Comparison of ENCODE assay signal across 13 mouse cellular contexts in genomic region chr9:103168046-103168445, GRCm38 (mm10). TPM values are rescaled to one million over a fixed set of nuclear protein-coding genes. Genes with fewer than 3 reads are reported as not detected.
DNase-seq lines count a peak whose midpoint lies in the region; ATAC-seq and TF ChIP-seq lines count a peak whose summit lies in the region.
"Had no signal": no experiment of that assay in that cellular context is flagged by ENCODE, and none has a peak within 500 bp of the region (broad histone marks: within the 10 kb centered on the region; RNA-seq: fewer than 3 reads in every experiment).

No protein-coding gene starts in this region.

- no peaks in the 10 kb centered on the region for H3K27me3 ChIP-seq in embryonic facial prominence, embryonic 14.5 days (replicated peaks; ENCODE audit: control insufficient read depth, insufficient read depth, low read length)
- H3K27me3 ChIP-seq in embryonic facial prominence, embryonic 10.5 days (replicated peaks; ENCODE audit: low read depth, poor library complexity, severe bottlenecking) = no peaks in the 10 kb centered on the region
- no peaks in the 10 kb centered on the region for H3K27me3 ChIP-seq in intestine, embryonic 15.5 days (replicated peaks)
- H3K27me3 ChIP-seq: midbrain, embryonic 12.5 days had no signal

- ATAC-seq in embryonic facial prominence, embryonic 14.5 days (ENCODE audit: low read depth) = peak; percentile 58; the same call in 1 of the 2 replicates
- ATAC-seq in intestine, embryonic 15.5 days = peak; percentile 55
- ATAC-seq in activated CD4-positive, CD25-positive, alpha-beta regulatory T cell, adult 4 months = no peak

- no peaks in the 10 kb centered on the region for H3K36me3 ChIP-seq in embryonic facial prominence, embryonic 14.5 days (ENCODE audit: control insufficient read depth, insufficient read depth, low read length)
- 0 out of 2 replicates have a peak, but pooled peaks cover 3% of the 10 kb centered on the region for H3K36me3 ChIP-seq in embryonic facial prominence, embryonic 10.5 days (replicated peaks)
- no peaks in the 10 kb centered on the region for H3K36me3 ChIP-seq in ES-E14 (ENCODE audit: control insufficient read depth, insufficient read depth, low read length, poor library complexity, severe bottlenecking)
- H3K36me3 ChIP-seq in intestine, embryonic 15.5 days = no peaks in the 10 kb centered on the region

- in situ Hi-C loops in ES-E14 (cut with MboI; ENCODE audit: low sequenced_read_pairs in 2 of 2, unreplicated experiment in 2 of 2) = no loop called here

- 65% methylated on average over 6 of the region's 6 CpGs for WGBS in embryonic facial prominence, embryonic 14.5 days
- WGBS in embryonic facial prominence, embryonic 10.5 days = 80% methylated on average over 6 of the region's 6 CpGs
- 71% methylated on average over 6 of the region's 6 CpGs for WGBS in intestine, embryonic 15.5 days

- H3K9me3 ChIP-seq in embryonic facial prominence, embryonic 14.5 days (ENCODE audit: control insufficient read depth, low read length) = no peaks in the 10 kb centered on the region
- H3K9me3 ChIP-seq in embryonic facial prominence, embryonic 10.5 days = no peaks in the 10 kb centered on the region
- H3K9me3 ChIP-seq in ES-E14 (ENCODE audit: control insufficient read depth, insufficient read depth, low read depth, low read length) = no peaks in the 10 kb centered on the region
- no peaks in the 10 kb centered on the region for H3K9me3 ChIP-seq in intestine, embryonic 15.5 days
- H3K9me3 ChIP-seq: midbrain, embryonic 12.5 days had no signal

- no peak overlapping the region for H3K4me2 ChIP-seq in embryonic facial prominence, embryonic 14.5 days (ENCODE audit: low read depth, low read length)
- no peak overlapping the region for H3K4me2 ChIP-seq in intestine, embryonic 15.5 days (replicated peaks)
- H3K4me2 ChIP-seq: heart, embryonic 11.5 days; midbrain, embryonic 12.5 days had no signal

- no peak overlapping the region for H3K9ac ChIP-seq in embryonic facial prominence, embryonic 14.5 days (ENCODE audit: low read depth, low read length)
- no peak overlapping the region for H3K9ac ChIP-seq in ES-E14 (ENCODE audit: insufficient read depth, low read depth, low read length, poor library complexity, severe bottlenecking)
- H3K9ac ChIP-seq in intestine, embryonic 15.5 days = no peak overlapping the region
- H3K9ac ChIP-seq: midbrain, embryonic 12.5 days had no signal

- no peaks in the 10 kb centered on the region for H3K4me1 ChIP-seq in embryonic facial prominence, embryonic 14.5 days (ENCODE audit: control insufficient read depth, insufficient read depth, low read length)
- peaks cover 6% of the 10 kb centered on the region for H3K4me1 ChIP-seq in embryonic facial prominence, embryonic 10.5 days
- peaks cover 0 to 2% of the 10 kb centered on the region in 2 experiments; a peak in 1 of 4 replicates for H3K4me1 ChIP-seq in ES-E14 (ENCODE audit: control insufficient read depth in 2 of 2, insufficient read depth in 2 of 2, low read length in 2 of 2, poor library complexity in 1 of 2)
- no peaks in the 10 kb centered on the region for H3K4me1 ChIP-seq in intestine, embryonic 15.5 days (replicated peaks)

- no peak overlapping the region for H3K27ac ChIP-seq in embryonic facial prominence, embryonic 14.5 days (replicated peaks; ENCODE audit: low read depth, low read length)
- H3K27ac ChIP-seq in embryonic facial prominence, embryonic 10.5 days (replicated peaks) = no peak overlapping the region
- no peak overlapping the region for H3K27ac ChIP-seq in ES-E14 (ENCODE audit: insufficient read depth, low read depth, low read length, poor library complexity, severe bottlenecking)
- H3K27ac ChIP-seq in intestine, embryonic 15.5 days = no peak overlapping the region
- H3K27ac ChIP-seq: midbrain, embryonic 12.5 days had no signal

- DNase-seq in embryonic facial prominence, embryonic 14.5 days (ENCODE audit: low spot score) = no peak
- DNase-seq in embryonic facial prominence, embryonic 10.5 days (ENCODE audit: low spot score) = no peak
- peak; percentile 28 to 44 for DNase-seq in kidney, postnatal 4 days
- no peak for DNase-seq in kidney, adult 18-20 months
- DNase-seq in ES-E14 (ENCODE audit: low read depth, low spot score) = no peak
- DNase-seq in thymus, postnatal 36 days = no peak
- DNase-seq: adrenal gland, postnatal 14 days; thymus, postnatal 14 days had no signal

- no peak overlapping the region for H3K4me3 ChIP-seq in embryonic facial prominence, embryonic 14.5 days (ENCODE audit: low read depth, low read length)
- H3K4me3 ChIP-seq in embryonic facial prominence, embryonic 10.5 days = no peak overlapping the region
- no peak overlapping the region for H3K4me3 ChIP-seq in ES-E14 (ENCODE audit: insufficient read depth in 1 of 2, low read depth in 1 of 2, low read length in 2 of 2, poor library complexity in 1 of 2, severe bottlenecking in 1 of 2)
- H3K4me3 ChIP-seq in intestine, embryonic 15.5 days (replicated peaks) = no peak overlapping the region
- H3K4me3 ChIP-seq: erythroblast, embryonic 14.5 days; midbrain, embryonic 12.5 days had no signal

TF ChIP-seq in ES-E14, 5 proteins besides CTCF, POLR2A, EP300 and RAD21:
- TF ChIP-seq CHD2 (IDR thresholded peaks at IDR 0.05; ENCODE audit: low read depth, low read length) (no peak), ZC3H11A (IDR thresholded peaks at IDR 0.05; ENCODE audit: borderline replicate concordance, low read depth, low read length) (no peak), MAFK (IDR thresholded peaks at IDR 0.05; ENCODE audit: insufficient read depth, low read depth, low read length) (peak; percentile 44; the same call in 1 of the 2 replicates)

RNA-seq across cellular contexts. Expression of gene Srprb, which starts 33.9 kb away (rescaled TPM):
- polyA plus RNA-seq in embryonic facial prominence, embryonic 14.5 days (2014; fragmentation: Nextera tagmentation; extraction: Ambion mirVana) = 70.9 and 73.5 TPM in 2 replicates
- 62.8 and 67.6 TPM in 2 replicates for polyA plus RNA-seq in embryonic facial prominence, embryonic 10.5 days (2016; fragmentation: Nextera tagmentation; extraction: Ambion mirVana)
- 75.5 and 93.1 TPM in 2 replicates for total RNA-seq in ES-E14 (2012; rRNA removed)
- 46.4 and 55.2 TPM in 2 replicates for polyA plus RNA-seq in intestine, embryonic 15.5 days (2015; fragmentation: Nextera tagmentation; extraction: Ambion mirVana)
- 10 to 100 TPM; 22.9 to 28.7 TPM for polyA plus RNA-seq in activated CD4-positive, CD25-positive, alpha-beta regulatory T cell, adult 4 months (2017; shearing (Covaris generic))

RNA-seq across cellular contexts. Expression of gene Rab6b, which starts 56.5 kb away (rescaled TPM):
- 7.3 and 8.3 TPM in 2 replicates for polyA plus RNA-seq in embryonic facial prominence, embryonic 14.5 days (2014; fragmentation: Nextera tagmentation; extraction: Ambion mirVana)
- 6.8 and 8.4 TPM in 2 replicates for polyA plus RNA-seq in embryonic facial prominence, embryonic 10.5 days (2016; fragmentation: Nextera tagmentation; extraction: Ambion mirVana)
- 0.85 and 0.98 TPM in 2 replicates for total RNA-seq in ES-E14 (2012; rRNA removed)
- polyA plus RNA-seq in intestine, embryonic 15.5 days (2015; fragmentation: Nextera tagmentation; extraction: Ambion mirVana) = 5.7 and 5.9 TPM in 2 replicates
- polyA plus RNA-seq in activated CD4-positive, CD25-positive, alpha-beta regulatory T cell, adult 4 months (2017; shearing (Covaris generic)) = 1 to 10 TPM in 1 of 2 experiments, under 1 TPM in 1; 0.09 to 4.9 TPM
- polyA plus RNA-seq: erythroblast, embryonic 14.5 days had no signal

Comparison
In these comparisons a context has a peak if more than half of its experiments do, and no peak if none do; other contexts are left out.
1. DNase-seq: peak in kidney, postnatal 4 days (2 of 2); none in embryonic facial prominence, embryonic 14.5 days (single experiment), embryonic facial prominence, embryonic 10.5 days (single experiment), kidney, adult 18-20 months (single experiment), ES-E14 (single experiment) and thymus, postnatal 36 days (0 of 2).